Mouse (Mus musculus) megakaryocyte, adult 5-6 weeks (primary cell): ENCODE measurements around the gene Myf6. TPM values are rescaled to one million over a fixed set of nuclear protein-coding genes. Genes with fewer than 3 reads are reported as not detected.

Source experiments
- ATAC-seq: 2 replicates; pipeline ENCODE4 v1.8.0; 2016; ENCODE audit warnings: mild to moderate bottlenecking, inconsistent platforms; ENCODE audit not compliant: poor library complexity, severe bottlenecking
- total RNA-seq, 2 experiments: library from RNA; stranded (forward) in 1 of 2; stranded (reverse) in 1 of 2; fragments of 153-499, 151-499 nt in 1 of 2; fragments of 221-1000, 200-1000 nt in 1 of 2; gene quantifications; 2 replicates each; pipeline versions ENCODE4 v1.2.3 to v1.2.4; 2015 to 2017

The Myf6 gene
- total RNA-seq, 2 experiments from 2014 or later: not detected

DNA sequence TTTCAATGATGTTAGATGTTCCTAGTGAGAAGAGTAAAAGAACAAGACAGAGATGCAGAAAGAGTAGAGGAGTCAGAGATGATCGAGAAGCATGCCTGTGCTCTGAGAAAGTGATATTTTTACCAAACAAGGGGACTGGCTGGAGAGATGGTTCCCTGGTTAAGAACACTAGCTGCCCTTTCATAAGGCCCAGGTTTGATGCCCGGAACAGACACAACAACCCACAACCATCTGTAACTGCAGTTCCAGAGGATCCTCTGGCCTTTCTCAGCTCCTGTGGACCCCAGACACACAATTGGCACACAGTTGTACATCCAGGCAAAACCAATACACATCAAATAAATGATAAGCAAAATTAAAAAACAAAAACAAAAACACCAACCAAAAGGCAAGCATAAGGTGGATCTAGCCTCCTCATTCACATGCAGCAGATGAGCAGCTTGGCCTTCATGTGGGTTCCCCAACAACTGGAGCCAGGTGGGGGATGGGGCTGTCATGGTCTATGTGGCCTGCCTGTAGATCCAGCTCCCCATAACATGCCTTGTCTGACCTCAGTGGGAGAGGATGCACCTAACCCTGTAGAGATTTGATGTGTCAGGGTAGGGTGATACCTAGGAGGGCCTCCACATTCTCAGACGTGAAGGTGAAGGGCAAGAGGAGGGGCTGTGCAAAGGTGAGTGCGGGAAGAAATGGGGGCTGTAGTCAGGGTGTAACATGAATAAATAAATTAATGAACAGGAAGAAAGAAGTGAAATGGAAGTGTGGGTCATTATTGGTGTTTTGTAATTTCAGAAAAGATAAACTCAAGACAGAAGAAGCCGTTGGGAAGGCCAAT, 44.8 kb downstream of the Myf6 start:
- ATAC-seq: no peak

Other genes with a start within 250 kb of the Myf6 start
- gene Lin7a, start 223.1 kb downstream of the Myf6 start, total RNA-seq (2015): not detected in 2 replicates
- gene Lin7a, start 223.1 kb downstream of the Myf6 start, total RNA-seq (2017): not detected in 2 replicates
- not detected in 2 replicates for gene Myf5, start 8.6 kb downstream of the Myf6 start, total RNA-seq (2015)
- not detected in 2 replicates for gene Myf5, start 8.6 kb downstream of the Myf6 start, total RNA-seq (2017)
- not detected in 2 replicates for gene Ptprq, start 225.3 kb upstream of the Myf6 start, total RNA-seq (2015)
- gene Ptprq, start 225.3 kb upstream of the Myf6 start, total RNA-seq (2017): not detected in 2 replicates